Mouse (Mus musculus): ENCODE data around the gene Rab44. TPM values are rescaled to one million over a fixed set of nuclear protein-coding genes. Genes with fewer than 3 reads are reported as not detected.

Gene Rab44
- polyA plus RNA-seq, 1 experiment from 2014 or later, result 0.15 TPM

- no peak overlapping the region for H3K4me2 ChIP-seq
- no peak overlapping the region for H3K4me3 ChIP-seq (replicated peaks)
- 0 out of 2 replicates have a peak, but pooled peaks cover 2% of the 10 kb centered on the region for H3K27me3 ChIP-seq (replicated peaks)
- no peaks in the 10 kb centered on the region for H3K9me3 ChIP-seq (replicated peaks)
- 90% methylated on average over 5 of the region's 5 CpGs for WGBS
- no peaks in the 10 kb centered on the region for H3K36me3 ChIP-seq
- peaks cover 19% of the 10 kb centered on the region for H3K4me1 ChIP-seq
- no peak for ATAC-seq (ENCODE audit: low FRiP score)
- H3K27ac ChIP-seq (replicated peaks), result no peak overlapping the region
- H3K9ac ChIP-seq (replicated peaks), result no peak overlapping the region
These were observed 45.4 kb downstream of the Rab44 start for GRCm38 (mm10) chr17:29159320-29159719.

- WGBS, result 93% methylated on average over 16 of the region's 16 CpGs
- H3K9me3 ChIP-seq (replicated peaks), result no peaks in the 10 kb centered on the region
- H3K4me1 ChIP-seq, result peaks cover 24% of the 10 kb centered on the region
- no peak overlapping the region for H3K4me3 ChIP-seq (replicated peaks)
- H3K36me3 ChIP-seq, result no peaks in the 10 kb centered on the region
- H3K27me3 ChIP-seq (replicated peaks), result 0 out of 2 replicates have a peak, but pooled peaks cover 2% of the 10 kb centered on the region
- ATAC-seq (ENCODE audit: low FRiP score), result no peak
- no peak overlapping the region for H3K9ac ChIP-seq (replicated peaks)
- H3K4me2 ChIP-seq, result no peak overlapping the region
- H3K27ac ChIP-seq (replicated peaks), result no peak overlapping the region
These were observed 46.0 kb downstream of the Rab44 start for GRCm38 (mm10) chr17:29159743-29160455.

- H3K9ac ChIP-seq (replicated peaks), result no peak overlapping the region
- H3K27me3 ChIP-seq (replicated peaks), result 0 out of 2 replicates have a peak, but pooled peaks cover 2% of the 10 kb centered on the region
- H3K4me1 ChIP-seq, result peaks cover 13% of the 10 kb centered on the region
- H3K27ac ChIP-seq (replicated peaks), result no peak overlapping the region
- 92% methylated on average over 13 of the region's 13 CpGs for WGBS
- no peak overlapping the region for H3K4me3 ChIP-seq (replicated peaks)
- no peak overlapping the region for H3K4me2 ChIP-seq
- no peaks in the 10 kb centered on the region for H3K9me3 ChIP-seq (replicated peaks)
- ATAC-seq (ENCODE audit: low FRiP score), result no peak
- H3K36me3 ChIP-seq, result no peaks in the 10 kb centered on the region
These were observed 48.4 kb downstream of the Rab44 start for GRCm38 (mm10) chr17:29162334-29162733.

- Histone ChIP-seq H3K36me3 (no peaks in the 10 kb centered on the region), H3K9ac (replicated peaks) (no peak overlapping the region), H3K9me3 (replicated peaks) (no peaks in the 10 kb centered on the region), H3K4me3 (replicated peaks) (no peak overlapping the region), H3K4me1 (peaks cover 13% of the 10 kb centered on the region), H3K27ac (replicated peaks) (no peak overlapping the region), H3K4me2 (no peak overlapping the region), H3K27me3 (replicated peaks) (0 out of 2 replicates have a peak, but pooled peaks cover 2% of the 10 kb centered on the region)
- ATAC-seq (ENCODE audit: low FRiP score), result no peak
- WGBS, result 16% methylated on average over 17 of the region's 17 CpGs
These were observed 50.6 kb downstream of the Rab44 start for GRCm38 (mm10) chr17:29164469-29165111.

- Histone ChIP-seq H3K4me2 (no peak overlapping the region), H3K4me3 (replicated peaks) (no peak overlapping the region), H3K4me1 (peaks cover 13% of the 10 kb centered on the region), H3K9ac (replicated peaks) (no peak overlapping the region), H3K36me3 (no peaks in the 10 kb centered on the region), H3K27me3 (replicated peaks) (0 out of 2 replicates have a peak, but pooled peaks cover 2% of the 10 kb centered on the region), H3K9me3 (replicated peaks) (no peaks in the 10 kb centered on the region), H3K27ac (replicated peaks) (no peak overlapping the region)
- ATAC-seq (ENCODE audit: low FRiP score), result no peak
- 8% methylated on average over 6 of the region's 6 CpGs for WGBS
These were observed 51.5 kb downstream of the Rab44 start for GRCm38 (mm10) chr17:29165452-29165851.

GRCm38 (mm10) chr17:29165967-29166578 is 52.1 kb downstream of the Rab44 start:
- Histone ChIP-seq H3K9me3 (replicated peaks) (no peaks in the 10 kb centered on the region), H3K36me3 (no peaks in the 10 kb centered on the region), H3K4me2 (no peak overlapping the region), H3K9ac (replicated peaks) (no peak overlapping the region), H3K4me1 (peaks cover 14% of the 10 kb centered on the region), H3K27ac (replicated peaks) (no peak overlapping the region), H3K4me3 (replicated peaks) (no peak overlapping the region), H3K27me3 (replicated peaks) (0 out of 2 replicates have a peak, but pooled peaks cover 2% of the 10 kb centered on the region)
- WGBS, result 39% methylated on average over 8 of the region's 8 CpGs
- no peak for ATAC-seq (ENCODE audit: low FRiP score)

GRCm38 (mm10) chr17:29167371-29167770 is 53.4 kb downstream of the Rab44 start:
- H3K27me3 ChIP-seq (replicated peaks), result 0 out of 2 replicates have a peak, but pooled peaks cover 2% of the 10 kb centered on the region
- H3K9ac ChIP-seq (replicated peaks), result no peak overlapping the region
- no peaks in the 10 kb centered on the region for H3K9me3 ChIP-seq (replicated peaks)
- no peak overlapping the region for H3K27ac ChIP-seq (replicated peaks)
- H3K36me3 ChIP-seq, result no peaks in the 10 kb centered on the region
- no peak overlapping the region for H3K4me2 ChIP-seq
- WGBS, result 62% methylated on average over 6 of the region's 6 CpGs
- ATAC-seq (ENCODE audit: low FRiP score), result no peak
- no peak overlapping the region for H3K4me3 ChIP-seq (replicated peaks)
- H3K4me1 ChIP-seq, result peaks cover 17% of the 10 kb centered on the region

GRCm38 (mm10) chr17:29168438-29168837 is 54.5 kb downstream of the Rab44 start:
- ATAC-seq (ENCODE audit: low FRiP score), result no peak
- Histone ChIP-seq H3K4me1 (peaks cover 17% of the 10 kb centered on the region), H3K4me2 (no peak overlapping the region), H3K9me3 (replicated peaks) (no peaks in the 10 kb centered on the region), H3K9ac (replicated peaks) (no peak overlapping the region), H3K27ac (replicated peaks) (no peak overlapping the region), H3K27me3 (replicated peaks) (0 out of 2 replicates have a peak, but pooled peaks cover 2% of the 10 kb centered on the region), H3K36me3 (no peaks in the 10 kb centered on the region), H3K4me3 (replicated peaks) (no peak overlapping the region)
- WGBS, result 91% methylated on average over 4 of the region's 4 CpGs

- Histone ChIP-seq H3K27me3 (replicated peaks) (no peaks in the 10 kb centered on the region), H3K4me3 (replicated peaks) (no peak overlapping the region), H3K36me3 (no peaks in the 10 kb centered on the region), H3K9me3 (replicated peaks) (no peaks in the 10 kb centered on the region), H3K4me2 (no peak overlapping the region), H3K27ac (replicated peaks) (no peak overlapping the region), H3K4me1 (peaks cover 17% of the 10 kb centered on the region), H3K9ac (replicated peaks) (no peak overlapping the region)
- WGBS, result 75% methylated on average over 12 of the region's 12 CpGs
- ATAC-seq (ENCODE audit: low FRiP score), result no peak
These were observed 55.2 kb downstream of the Rab44 start for GRCm38 (mm10) chr17:29168996-29169601.

- Histone ChIP-seq H3K27ac (replicated peaks) (no peak overlapping the region), H3K27me3 (replicated peaks) (no peaks in the 10 kb centered on the region), H3K4me1 (peaks cover 9% of the 10 kb centered on the region), H3K4me3 (replicated peaks) (no peak overlapping the region), H3K9ac (replicated peaks) (no peak overlapping the region), H3K4me2 (no peak overlapping the region), H3K36me3 (no peaks in the 10 kb centered on the region), H3K9me3 (replicated peaks) (no peaks in the 10 kb centered on the region)
- 79% methylated on average over 14 of the region's 14 CpGs for WGBS
- ATAC-seq (ENCODE audit: low FRiP score), result no peak
These were observed 56.6 kb downstream of the Rab44 start for GRCm38 (mm10) chr17:29170431-29171000.

- Histone ChIP-seq H3K27ac (replicated peaks) (no peak overlapping the region), H3K4me1 (peaks cover 5% of the 10 kb centered on the region), H3K4me2 (no peak overlapping the region), H3K27me3 (replicated peaks) (no peaks in the 10 kb centered on the region), H3K4me3 (replicated peaks) (no peak overlapping the region), H3K36me3 (no peaks in the 10 kb centered on the region), H3K9me3 (replicated peaks) (no peaks in the 10 kb centered on the region), H3K9ac (replicated peaks) (no peak overlapping the region)
- 20% methylated on average over 14 of the region's 14 CpGs for WGBS
- no peak for ATAC-seq (ENCODE audit: low FRiP score)
These were observed 57.2 kb downstream of the Rab44 start for GRCm38 (mm10) chr17:29171001-29171772.
